ENCODE assay signal across 11 mouse cellular contexts in the genomic region with DNA sequence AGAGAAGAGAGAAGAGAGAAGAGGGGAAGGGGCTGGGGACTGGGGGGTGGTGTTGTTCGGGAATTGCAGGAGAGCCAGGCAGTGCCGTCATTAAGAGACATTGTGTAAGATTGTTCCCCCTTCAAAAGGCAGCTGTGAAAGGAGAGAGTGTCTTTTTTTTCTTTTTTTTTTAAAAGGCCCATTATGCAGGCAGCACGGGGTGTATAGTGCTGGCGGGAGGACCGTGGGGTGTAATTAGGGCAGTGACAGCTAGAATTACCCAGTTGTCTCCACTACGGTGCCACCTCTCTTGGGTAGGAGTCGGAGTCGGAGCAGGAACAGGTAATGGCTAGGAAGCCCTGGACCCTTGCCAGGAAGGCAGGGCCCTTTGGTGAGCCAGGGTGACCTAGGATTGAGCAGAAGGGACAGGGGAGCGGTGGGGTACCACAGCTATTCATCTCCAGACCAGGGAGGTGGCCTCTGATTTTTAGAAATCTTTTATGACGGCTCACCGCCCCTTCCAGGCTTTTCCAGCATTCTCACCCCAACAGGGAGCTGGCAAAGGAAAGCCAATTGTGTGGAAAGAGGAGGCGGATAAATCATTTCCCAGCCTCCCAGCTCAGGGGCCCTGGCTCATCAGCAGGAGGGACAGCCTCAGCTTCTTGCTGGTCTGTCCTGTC.
DNase-seq lines count a peak whose midpoint lies in the region; ATAC-seq and TF ChIP-seq lines count a peak whose summit lies in the region.
"Had no signal": no experiment of that assay in that cellular context is flagged by ENCODE, and none has a peak within 500 bp of the region (broad histone marks: within the 10 kb centered on the region; RNA-seq: fewer than 3 reads in every experiment).

No protein-coding gene starts in this region.

- peak; percentile 12 to 47 for DNase-seq in cerebellum, postnatal 25 days
- DNase-seq in cerebellum, adult 9-11 months = no peak
- no peak for DNase-seq in midbrain, embryonic 10.5 days (ENCODE audit: low spot score)
- DNase-seq in midbrain, embryonic 11.5 days (ENCODE audit: low spot score, missing footprints) = no peak
- DNase-seq in gastrocnemius, adult 8-10 months (ENCODE audit: low spot score in 2 of 2) = no peak
- no peak for DNase-seq in urinary bladder, adult 18-20 months (ENCODE audit: low spot score in 2 of 2)
- DNase-seq: gastrocnemius, adult 2 months; kidney, adult 8-10 months had no signal

- H3K36me3 ChIP-seq in midbrain, embryonic 10.5 days = no peaks in the 10 kb centered on the region
- H3K36me3 ChIP-seq in midbrain, embryonic 11.5 days (ENCODE audit: control insufficient read depth, insufficient read depth, low read length) = no peaks in the 10 kb centered on the region
- no peaks in the 10 kb centered on the region for H3K36me3 ChIP-seq in forebrain, embryonic 16.5 days (ENCODE audit: control insufficient read depth, insufficient read depth)
- H3K36me3 ChIP-seq: heart, embryonic 15.5 days had no signal

- H3K4me3 ChIP-seq in midbrain, embryonic 10.5 days = no peak overlapping the region
- H3K4me3 ChIP-seq in midbrain, embryonic 11.5 days (ENCODE audit: low read depth, low read length) = no peak overlapping the region
- no peak overlapping the region for H3K4me3 ChIP-seq in forebrain, embryonic 16.5 days (replicated peaks; ENCODE audit: low read length)
- no peak overlapping the region for H3K4me3 ChIP-seq in olfactory bulb, adult 2 months (ENCODE audit: insufficient read depth, low read depth, low read length)
- H3K4me3 ChIP-seq: gastrocnemius, adult 2 months; heart, embryonic 15.5 days had no signal

- TF ChIP-seq POLR2A in olfactory bulb, adult 2 months (IDR thresholded peaks at IDR 0.05; ENCODE audit: insufficient read depth, low read depth, low read length) = no peak

- ATAC-seq in midbrain, embryonic 11.5 days (ENCODE audit: low FRiP score) = no peak
- ATAC-seq in forebrain, embryonic 16.5 days = peak; percentile 74

- TF ChIP-seq CTCF in olfactory bulb, adult 2 months (IDR thresholded peaks at IDR 0.05; ENCODE audit: insufficient read depth, low read depth, low read length) = no peak

- H3K4me1 ChIP-seq in midbrain, embryonic 10.5 days = peaks cover 32% of the 10 kb centered on the region
- no peaks in the 10 kb centered on the region; the same call in 1 of the 2 replicates for H3K4me1 ChIP-seq in midbrain, embryonic 11.5 days (ENCODE audit: control insufficient read depth, insufficient read depth, low read length)
- H3K4me1 ChIP-seq in forebrain, embryonic 16.5 days (replicated peaks; ENCODE audit: control insufficient read depth, insufficient read depth, low read length) = peaks cover 40% of the 10 kb centered on the region
- H3K4me1 ChIP-seq in olfactory bulb, adult 2 months (ENCODE audit: control insufficient read depth, insufficient read depth, low read length) = peaks cover 35% of the 10 kb centered on the region
- H3K4me1 ChIP-seq: heart, embryonic 15.5 days had no signal

- H3K27me3 ChIP-seq in midbrain, embryonic 10.5 days (ENCODE audit: low read depth, poor library complexity, severe bottlenecking) = peaks cover 83% of the 10 kb centered on the region
- H3K27me3 ChIP-seq in midbrain, embryonic 11.5 days (ENCODE audit: control insufficient read depth, insufficient read depth, low read length) = no peaks in the 10 kb centered on the region; the same call in 1 of the 2 replicates
- H3K27me3 ChIP-seq in forebrain, embryonic 16.5 days (replicated peaks; ENCODE audit: control insufficient read depth, insufficient read depth, low read length) = no peaks in the 10 kb centered on the region; the same call in 1 of the 2 replicates

- no peak overlapping the region for H3K4me2 ChIP-seq in midbrain, embryonic 11.5 days
- H3K4me2 ChIP-seq in forebrain, embryonic 16.5 days (ENCODE audit: low read length) = 0 out of 2 replicates have a peak overlapping the region, but pooled peaks have one; percentile 9
- H3K4me2 ChIP-seq: heart, embryonic 15.5 days had no signal

- 0 out of 2 replicates have a peak overlapping the region, but pooled peaks have one; percentile 19 for H3K27ac ChIP-seq in midbrain, embryonic 10.5 days (replicated peaks)
- no peak overlapping the region for H3K27ac ChIP-seq in midbrain, embryonic 11.5 days (ENCODE audit: low read depth, low read length)
- H3K27ac ChIP-seq in forebrain, embryonic 16.5 days (ENCODE audit: low read length) = peak overlapping the region; percentile 82
- H3K27ac ChIP-seq in olfactory bulb, adult 2 months (ENCODE audit: insufficient read depth, low read depth, low read length) = 0 out of 2 replicates have a peak overlapping the region, but pooled peaks have one; percentile 52
- H3K27ac ChIP-seq: gastrocnemius, adult 2 months; heart, embryonic 15.5 days had no signal

- no peaks in the 10 kb centered on the region for H3K9me3 ChIP-seq in midbrain, embryonic 10.5 days (replicated peaks)
- H3K9me3 ChIP-seq in midbrain, embryonic 11.5 days (ENCODE audit: control insufficient read depth, low read length) = no peaks in the 10 kb centered on the region
- no peaks in the 10 kb centered on the region for H3K9me3 ChIP-seq in forebrain, embryonic 16.5 days (ENCODE audit: control insufficient read depth, low read length)
- H3K9me3 ChIP-seq: heart, embryonic 15.5 days had no signal

- no peak overlapping the region for H3K9ac ChIP-seq in midbrain, embryonic 11.5 days (ENCODE audit: low read length)
- no peak overlapping the region for H3K9ac ChIP-seq in forebrain, embryonic 16.5 days (replicated peaks; ENCODE audit: low read depth, low read length)
- H3K9ac ChIP-seq: heart, embryonic 15.5 days had no signal

- 27% methylated on average over 12 of the region's 12 CpGs for WGBS in midbrain, embryonic 10.5 days
- 31% methylated on average over 12 of the region's 12 CpGs for WGBS in midbrain, embryonic 11.5 days
- WGBS in forebrain, embryonic 16.5 days = 4% methylated on average over 12 of the region's 12 CpGs
- 7% methylated on average over 12 of the region's 12 CpGs for WGBS in olfactory bulb, adult 2 months

Comparison
In these comparisons a context has a peak if more than half of its experiments do, and no peak if none do; other contexts are left out.
1. DNase-seq: peak in cerebellum, postnatal 25 days (2 of 2); none in cerebellum, adult 9-11 months (single experiment), midbrain, embryonic 10.5 days (single experiment), midbrain, embryonic 11.5 days (single experiment), gastrocnemius, adult 8-10 months (0 of 2) and urinary bladder, adult 18-20 months (0 of 2).